Mouse (Mus musculus) limb, embryonic 15.5 days (tissue): ENCODE data around the gene Olfr455. TPM values are rescaled to one million over a fixed set of nuclear protein-coding genes. Genes with fewer than 3 reads are reported as not detected.
A peak's percentile ranks its signal among the peaks of the same experiment; 100 is the strongest.

Experiments
- ATAC-seq: fragments of 200-750 bp; cut with Nextera tagmentation; 2 replicates; pipeline ENCODE4 v1.8.0; 2017; ENCODE audit warnings: low read depth, moderate TSS enrichment; ENCODE audit not compliant: insufficient number of reproducible peaks, low FRiP score, low TSS enrichment
- H3K27ac ChIP-seq: fragments of 300-500 bp; sonication (generic); 2 replicates; pipeline ENCODE4 v1.5.1; 2015; ENCODE audit warnings: moderate library complexity, mild to moderate bottlenecking, inconsistent platforms
- H3K27me3 ChIP-seq: fragments of 300-500 bp; sonication (generic); 2 replicates; pipeline ENCODE4 v1.6.1; 2015; ENCODE audit warnings: inconsistent platforms
- H3K36me3 ChIP-seq: fragments of 300-500 bp; sonication (generic); 2 replicates; pipeline ENCODE4 v1.6.1; 2015; ENCODE audit warnings: inconsistent platforms
- H3K4me1 ChIP-seq: fragments of 300-500 bp; sonication (generic); 2 replicates; pipeline ENCODE4 v1.6.1; 2015; ENCODE audit warnings: inconsistent platforms
- H3K4me2 ChIP-seq: fragments of 300-500 bp; sonication (generic); 2 replicates; pipeline ENCODE4 v1.6.1; 2015; ENCODE audit warnings: mild to moderate bottlenecking, inconsistent platforms
- H3K4me3 ChIP-seq: fragments of 300-500 bp; sonication (generic); 2 replicates; pipeline ENCODE4 v1.5.1; 2015; ENCODE audit warnings: mild to moderate bottlenecking, inconsistent platforms
- H3K9ac ChIP-seq: fragments of 300-500 bp; sonication (generic); 2 replicates; pipeline ENCODE4 v1.6.1; 2015; ENCODE audit warnings: inconsistent platforms
- H3K9me3 ChIP-seq: fragments of 300-500 bp; sonication (generic); 2 replicates; pipeline ENCODE4 v1.6.1; 2016; ENCODE audit warnings: inconsistent platforms
- WGBS: fragments of 180-500 bp; shearing (Covaris S2); methylation state at CpG from one replicate; pipeline ENCODE4 v1.1.7; 2015; 5-methylcytosine and 5-hydroxymethylcytosine counted together
- polyA plus RNA-seq: library from polyadenylated mRNA; unstranded; fragments of >200 nt; fragmentation: Nextera tagmentation; extraction: Ambion mirVana; gene quantifications from 2 replicates; pipeline ENCODE4 v1.2.1, GENCODE M21; 2015

Gene Olfr455
- polyA plus RNA-seq, result not detected in 2 replicates

- no peaks in the 10 kb centered on the region for H3K27me3 ChIP-seq
- no peak for ATAC-seq
- no peak within 1 kb of the TSS for H3K4me3 ChIP-seq
- no peak within 1 kb of the TSS for H3K27ac ChIP-seq
- no peaks in the 10 kb centered on the region for H3K36me3 ChIP-seq
- H3K4me2 ChIP-seq, result no peak within 1 kb of the TSS
- no peak within 1 kb of the TSS for H3K9ac ChIP-seq
- no peaks in the 10 kb centered on the region for H3K9me3 ChIP-seq
- 79% methylated on average over 4 of the region's 4 CpGs for WGBS
- H3K4me1 ChIP-seq, result no peaks in the 10 kb centered on the region
These were observed at the start of gene Olfr455 for GRCm38 (mm10) chr6:42547461-42547860. TSS of gene Olfr455 (minus strand) at chr6:42547587.

DNA sequence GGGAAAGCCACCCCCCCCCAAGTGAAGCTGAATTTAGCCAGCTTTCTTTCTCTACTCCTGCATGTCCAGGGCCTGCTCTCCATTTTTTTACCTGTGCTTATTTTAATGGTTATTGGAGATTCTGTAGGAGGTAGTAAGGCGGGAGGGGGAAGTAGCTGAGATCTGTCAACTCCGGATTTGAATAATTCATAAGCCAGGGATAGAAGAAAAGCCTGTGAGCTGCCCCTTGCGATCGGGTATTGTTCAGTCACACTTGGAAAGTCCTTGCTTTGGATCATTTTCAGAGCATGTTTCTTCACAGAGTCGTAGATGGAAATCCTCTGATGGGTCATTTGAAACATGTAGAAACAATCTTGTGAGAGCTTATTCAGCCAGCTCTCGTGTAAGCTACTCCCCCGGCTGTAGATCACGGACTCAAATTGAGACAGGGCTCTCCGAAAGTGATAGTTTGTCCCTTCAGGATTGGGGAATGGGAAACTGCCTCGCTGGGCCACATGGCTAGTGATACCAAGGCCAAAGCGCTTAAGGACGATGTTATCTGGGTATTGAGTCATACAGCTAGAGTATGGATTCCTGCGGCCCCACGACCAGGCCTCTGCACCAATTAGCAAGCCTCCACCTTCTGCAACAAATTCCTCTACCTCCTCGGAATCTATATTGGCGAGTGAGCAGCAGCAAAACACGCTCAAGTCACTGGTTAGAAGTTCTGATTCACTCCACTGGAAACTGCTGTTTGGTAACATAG is 45.9 kb upstream of the Olfr455 start:
- 73% methylated on average over 17 of the region's 17 CpGs for WGBS
- H3K36me3 ChIP-seq, result no peaks in the 10 kb centered on the region
- no peak for ATAC-seq
- no peaks in the 10 kb centered on the region for H3K4me1 ChIP-seq
- no peak overlapping the region for H3K4me3 ChIP-seq
- no peaks in the 10 kb centered on the region for H3K27me3 ChIP-seq
- no peak overlapping the region for H3K4me2 ChIP-seq
- no peak overlapping the region for H3K27ac ChIP-seq
- H3K9me3 ChIP-seq, result no peaks in the 10 kb centered on the region
- no peak overlapping the region for H3K9ac ChIP-seq

DNA sequence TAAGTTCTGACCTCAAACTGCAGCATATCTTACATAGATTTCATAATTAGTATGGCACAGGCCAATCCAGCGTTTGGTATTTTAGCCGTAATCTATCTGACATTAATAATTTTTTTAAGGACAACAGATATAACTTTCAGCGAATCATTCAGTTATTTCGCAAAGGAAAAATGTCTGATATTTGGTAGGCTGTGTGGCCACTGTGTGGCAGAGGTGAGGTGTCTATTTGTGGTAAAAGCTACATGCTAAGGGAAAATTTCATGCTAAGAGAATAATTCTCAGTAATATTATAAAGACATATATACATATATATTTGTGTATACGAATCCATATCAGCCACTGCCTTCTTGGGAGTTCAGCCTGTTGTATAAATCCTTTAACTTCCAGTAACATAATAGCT is 39.2 kb upstream of the Olfr455 start:
- 81% methylated on average over 5 of the region's 5 CpGs for WGBS
- ATAC-seq, result no peak
- H3K4me2 ChIP-seq, result no peak overlapping the region
- H3K4me3 ChIP-seq, result no peak overlapping the region
- H3K9me3 ChIP-seq, result no peaks in the 10 kb centered on the region
- no peaks in the 10 kb centered on the region for H3K4me1 ChIP-seq
- no peak overlapping the region for H3K9ac ChIP-seq
- H3K36me3 ChIP-seq, result no peaks in the 10 kb centered on the region
- no peaks in the 10 kb centered on the region for H3K27me3 ChIP-seq
- H3K27ac ChIP-seq, result no peak overlapping the region

DNA sequence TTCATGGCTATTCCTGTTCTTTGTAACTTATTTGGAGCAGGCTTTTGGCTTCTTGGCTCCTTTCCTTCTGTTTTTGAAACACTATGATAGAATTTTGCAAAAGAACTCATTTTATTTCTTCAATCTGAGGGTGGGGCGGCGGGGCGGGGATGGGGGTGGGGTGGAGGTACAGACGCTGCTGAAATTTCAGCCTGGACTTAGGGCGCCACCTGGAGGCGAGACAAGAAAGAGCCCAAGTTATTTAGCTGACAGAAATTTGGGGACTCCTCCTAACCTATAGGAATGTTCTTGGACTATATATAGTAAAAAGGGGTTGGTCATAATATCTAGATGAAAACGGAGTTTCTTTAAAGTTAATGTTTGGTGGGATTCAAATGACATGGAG is 36.1 kb upstream of the Olfr455 start:
- Histone ChIP-seq H3K27me3 (no peaks in the 10 kb centered on the region), H3K36me3 (no peaks in the 10 kb centered on the region), H3K4me1 (no peaks in the 10 kb centered on the region), H3K9ac (no peak overlapping the region), H3K4me3 (no peak overlapping the region), H3K4me2 (peak overlapping the region; percentile 34; the same call in 1 of the 2 replicates), H3K27ac (no peak overlapping the region), H3K9me3 (no peaks in the 10 kb centered on the region)
- ATAC-seq, result no peak
- under 1% methylated on average over 7 of the region's 7 CpGs for WGBS

DNA sequence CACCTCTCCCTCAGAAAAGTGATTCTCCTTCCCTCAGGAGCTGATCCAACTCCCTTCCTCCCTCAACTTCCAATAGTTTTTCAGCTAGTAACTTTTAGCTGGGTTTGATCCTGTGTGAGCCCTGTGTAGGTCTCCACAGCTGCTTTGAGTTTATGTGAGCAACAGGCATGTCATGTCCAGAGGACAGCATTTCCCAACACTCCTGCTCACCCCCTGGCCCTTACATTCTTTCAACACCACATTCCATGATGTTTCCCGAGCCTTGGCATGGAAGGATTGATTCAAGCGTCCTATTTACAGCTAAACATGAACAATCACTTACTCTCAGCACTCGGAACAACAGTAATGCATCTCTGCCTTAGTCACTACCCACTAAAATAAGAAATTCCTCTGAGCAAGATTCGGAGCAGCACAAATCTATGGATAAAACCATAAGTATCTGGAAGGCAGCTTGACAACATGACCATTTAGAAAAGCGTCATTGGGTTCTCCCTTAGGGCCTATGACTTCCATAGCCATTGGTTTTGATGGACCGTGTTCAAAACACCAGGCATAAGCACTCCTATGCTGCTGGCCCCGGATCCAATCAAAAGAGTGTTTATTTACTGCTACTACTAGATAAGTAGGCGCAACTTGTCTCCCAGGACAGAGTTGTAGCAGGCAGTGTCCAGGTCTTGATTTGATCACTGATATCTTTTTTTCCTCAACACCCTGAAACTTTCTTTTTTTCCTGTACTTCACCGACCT is 35.5 kb upstream of the Olfr455 start:
- Histone ChIP-seq H3K9ac (no peak overlapping the region), H3K9me3 (no peaks in the 10 kb centered on the region), H3K4me3 (no peak overlapping the region), H3K27me3 (no peaks in the 10 kb centered on the region), H3K36me3 (no peaks in the 10 kb centered on the region), H3K4me2 (peak overlapping the region; percentile 34; the same call in 1 of the 2 replicates), H3K4me1 (no peaks in the 10 kb centered on the region), H3K27ac (no peak overlapping the region)
- WGBS, result 50% methylated on average over 9 of the region's 9 CpGs
- ATAC-seq, result no peak

GRCm38 (mm10) chr6:42578678-42579077 is 31.3 kb upstream of the Olfr455 start:
- Histone ChIP-seq H3K27me3 (no peaks in the 10 kb centered on the region), H3K36me3 (no peaks in the 10 kb centered on the region), H3K27ac (no peak overlapping the region), H3K4me3 (no peak overlapping the region), H3K9me3 (no peaks in the 10 kb centered on the region), H3K9ac (no peak overlapping the region), H3K4me2 (no peak overlapping the region), H3K4me1 (no peaks in the 10 kb centered on the region)
- 71% methylated on average over 4 of the region's 4 CpGs for WGBS
- ATAC-seq, result no peak

GRCm38 (mm10) chr6:42577433-42577832 is 30.0 kb upstream of the Olfr455 start:
- H3K9me3 ChIP-seq, result no peaks in the 10 kb centered on the region
- no peak overlapping the region for H3K4me3 ChIP-seq
- no peaks in the 10 kb centered on the region for H3K27me3 ChIP-seq
- no peak overlapping the region for H3K27ac ChIP-seq
- H3K9ac ChIP-seq, result no peak overlapping the region
- 95% methylated on average over 2 of the region's 2 CpGs for WGBS
- no peaks in the 10 kb centered on the region for H3K36me3 ChIP-seq
- no peak for ATAC-seq
- no peak overlapping the region for H3K4me2 ChIP-seq
- no peaks in the 10 kb centered on the region for H3K4me1 ChIP-seq

GRCm38 (mm10) chr6:42568205-42568604 is 20.8 kb upstream of the Olfr455 start:
- Histone ChIP-seq H3K36me3 (no peaks in the 10 kb centered on the region), H3K27ac (no peak overlapping the region), H3K4me2 (no peak overlapping the region), H3K4me3 (no peak overlapping the region), H3K27me3 (no peaks in the 10 kb centered on the region), H3K4me1 (no peaks in the 10 kb centered on the region), H3K9me3 (no peaks in the 10 kb centered on the region), H3K9ac (no peak overlapping the region)
- 56% methylated on average over 2 of the region's 2 CpGs for WGBS
- ATAC-seq, result no peak

- Histone ChIP-seq H3K27me3 (no peaks in the 10 kb centered on the region), H3K4me2 (no peak overlapping the region), H3K36me3 (no peaks in the 10 kb centered on the region), H3K4me1 (no peaks in the 10 kb centered on the region), H3K4me3 (no peak overlapping the region), H3K9me3 (no peaks in the 10 kb centered on the region), H3K9ac (no peak overlapping the region), H3K27ac (no peak overlapping the region)
- WGBS, result 80% methylated on average over 2 of the region's 2 CpGs
- ATAC-seq, result no peak
These were observed 18.8 kb upstream of the Olfr455 start for GRCm38 (mm10) chr6:42566076-42566598.

- no peaks in the 10 kb centered on the region for H3K27me3 ChIP-seq
- H3K36me3 ChIP-seq, result no peaks in the 10 kb centered on the region
- H3K9ac ChIP-seq, result no peak overlapping the region
- no peak overlapping the region for H3K4me3 ChIP-seq
- no peak overlapping the region for H3K27ac ChIP-seq
- no peak overlapping the region for H3K4me2 ChIP-seq
- 28% methylated on average over 2 of the region's 2 CpGs for WGBS
- no peak for ATAC-seq
- H3K9me3 ChIP-seq, result no peaks in the 10 kb centered on the region
- H3K4me1 ChIP-seq, result no peaks in the 10 kb centered on the region
These were observed 14.9 kb upstream of the Olfr455 start for GRCm38 (mm10) chr6:42562280-42562679.

GRCm38 (mm10) chr6:42560885-42561284 is 13.5 kb upstream of the Olfr455 start:
- Histone ChIP-seq H3K27me3 (no peaks in the 10 kb centered on the region), H3K9me3 (no peaks in the 10 kb centered on the region), H3K4me2 (no peak overlapping the region), H3K27ac (no peak overlapping the region), H3K4me3 (no peak overlapping the region), H3K9ac (no peak overlapping the region), H3K36me3 (no peaks in the 10 kb centered on the region), H3K4me1 (no peaks in the 10 kb centered on the region)
- 32% methylated on average over 5 of the region's 5 CpGs for WGBS
- ATAC-seq, result no peak

GRCm38 (mm10) chr6:42558641-42559040 is 11.3 kb upstream of the Olfr455 start:
- H3K27me3 ChIP-seq, result no peaks in the 10 kb centered on the region
- H3K4me1 ChIP-seq, result no peaks in the 10 kb centered on the region
- no peak for ATAC-seq
- H3K4me3 ChIP-seq, result no peak overlapping the region
- no peak overlapping the region for H3K27ac ChIP-seq
- H3K9me3 ChIP-seq, result no peaks in the 10 kb centered on the region
- H3K4me2 ChIP-seq, result no peak overlapping the region
- WGBS, result 93% methylated on average over 14 of the region's 14 CpGs
- H3K9ac ChIP-seq, result no peak overlapping the region
- H3K36me3 ChIP-seq, result no peaks in the 10 kb centered on the region
